Mouse (Mus musculus): ENCODE results near the gene Slc25a25.

GRCm38 (mm10) chr2:32429215-32429891 lies 21.9 kb downstream of the Slc25a25 start:
- TF ChIP-seq CTCF (IDR thresholded peaks at IDR 0.05; ENCODE audit: low read depth) (no peak), EP300 (IDR thresholded peaks at IDR 0.05; ENCODE audit: low read depth) (no peak)

Data from liver, postnatal 0 days (tissue).